Mouse (Mus musculus) liver, embryonic 11.5 days (tissue): ENCODE data around the gene Kcna10. TPM values are rescaled to one million over a fixed set of nuclear protein-coding genes. Genes with fewer than 3 reads are reported as not detected.

ENCODE experiments used
- ATAC-seq: fragments of 200-750 bp; cut with Nextera tagmentation; replicated peaks from 2 replicates; pipeline ENCODE4 v1.8.0; 2017; ENCODE audit warnings: moderate number of reproducible peaks, mild to moderate bottlenecking, moderate TSS enrichment, moderate library complexity; ENCODE audit not compliant: low FRiP score
- DNase-seq: peaks from one replicate; pipeline ENCODE4 v3.0.0-alpha.2; 2017; ENCODE audit warnings: low spot score
- H3K27ac ChIP-seq: fragments of 300-500 bp; sonication (generic); 2 replicates; pipeline ENCODE4 v1.5.1; 2014; ENCODE audit warnings: mild to moderate bottlenecking, low read depth, low read length, control low read depth
- H3K27me3 ChIP-seq: fragments of 300-500 bp; sonication (generic); replicated peaks from 2 replicates; pipeline ENCODE4 v1.6.1; 2014; ENCODE audit warnings: low read length, mixed read lengths; ENCODE audit not compliant: control insufficient read depth, insufficient read depth
- H3K36me3 ChIP-seq: fragments of 300-500 bp; sonication (generic); 2 replicates; pipeline ENCODE4 v1.6.1; 2014; ENCODE audit warnings: mild to moderate bottlenecking, low read length, moderate library complexity, mixed read lengths; ENCODE audit not compliant: control insufficient read depth, insufficient read depth
- H3K4me1 ChIP-seq: fragments of 300-500 bp; sonication (generic); replicated peaks from 2 replicates; pipeline ENCODE4 v1.6.1; 2014; ENCODE audit warnings: low read length, mixed read lengths; ENCODE audit not compliant: control insufficient read depth, insufficient read depth
- H3K4me2 ChIP-seq: fragments of 300-500 bp; sonication (generic); 2 replicates; pipeline ENCODE4 v1.6.1; 2014; ENCODE audit warnings: mild to moderate bottlenecking, control low read depth, moderate library complexity
- H3K4me3 ChIP-seq: fragments of 300-500 bp; sonication (generic); 2 replicates; pipeline ENCODE4 v1.5.1; 2014; ENCODE audit warnings: low read depth, low read length, control low read depth
- H3K9ac ChIP-seq: fragments of 300-500 bp; sonication (generic); 2 replicates; pipeline ENCODE4 v1.6.1; 2014; ENCODE audit warnings: low read depth, low read length, control low read depth
- H3K9me3 ChIP-seq: fragments of 300-500 bp; sonication (generic); 2 replicates; pipeline ENCODE4 v1.6.1; 2016; ENCODE audit warnings: low read length, inconsistent platforms, mixed read lengths; ENCODE audit not compliant: control insufficient read depth
- WGBS: fragments of 180-500 bp; shearing (Covaris S2); extraction: QIAGEN DNeasy Blood & Tissue Kit; methylation state at CpG from one replicate; pipeline ENCODE4 v1.1.7; 2014; 5-methylcytosine and 5-hydroxymethylcytosine counted together
- polyA plus RNA-seq: library from polyadenylated mRNA; unstranded; fragments of >200 nt; fragmentation: Nextera tagmentation; extraction: Ambion mirVana; gene quantifications from 2 replicates; pipeline ENCODE4 v1.2.1, GENCODE M21; 2014

The Kcna10 gene
- polyA plus RNA-seq, 1 experiment from 2014 or later, result not detected

- Histone ChIP-seq H3K27ac (no peak within 1 kb of the TSS), H3K4me3 (no peak within 1 kb of the TSS), H3K27me3 (no peaks in the 10 kb centered on the region), H3K4me2 (no peak within 1 kb of the TSS), H3K9ac (no peak within 1 kb of the TSS), H3K4me1 (no peaks in the 10 kb centered on the region), H3K9me3 (no peaks in the 10 kb centered on the region), H3K36me3 (no peaks in the 10 kb centered on the region)
- ATAC-seq, result no peak
- no peak for DNase-seq
- 88% methylated on average over 9 of the region's 9 CpGs for WGBS
Observed at GRCm38 (mm10) chr3:107239607-107240006, 56.8 kb downstream of the Kcna10 start, which contains the start of gene Prok1. Gene Prok1 (minus strand): TSS chr3:107239707.

GRCm38 (mm10) chr3:107241389-107242094 is 58.7 kb downstream of the Kcna10 start:
- H3K27ac ChIP-seq, result no peak overlapping the region
- no peak overlapping the region for H3K9ac ChIP-seq
- no peaks in the 10 kb centered on the region for H3K4me1 ChIP-seq
- no peak overlapping the region for H3K4me3 ChIP-seq
- H3K36me3 ChIP-seq, result no peaks in the 10 kb centered on the region
- no peaks in the 10 kb centered on the region for H3K9me3 ChIP-seq
- ATAC-seq, result no peak
- no peak for DNase-seq
- H3K4me2 ChIP-seq, result no peak overlapping the region
- no peaks in the 10 kb centered on the region for H3K27me3 ChIP-seq
- WGBS, result 55% methylated on average over 14 of the region's 14 CpGs

Other genes with a start within 250 kb of the Kcna10 start
- gene Kcna3, start 146.9 kb upstream of the Kcna10 start, polyA plus RNA-seq, result 3.4 and 3.6 TPM in 2 replicates
- 0.05 and 0.08 TPM in 2 replicates for gene Kcna2, start 81.9 kb upstream of the Kcna10 start, polyA plus RNA-seq
- gene Cym, start 38.7 kb downstream of the Kcna10 start, polyA plus RNA-seq, result 0.14 and 0.27 TPM in 2 replicates
- gene A630076J17Rik, start 47.6 kb downstream of the Kcna10 start, polyA plus RNA-seq, result not detected in 2 replicates
- not detected in 2 replicates for gene Prok1, start 56.7 kb downstream of the Kcna10 start, polyA plus RNA-seq
- 172 and 185 TPM in 2 replicates for gene Lamtor5, start 95.8 kb downstream of the Kcna10 start, polyA plus RNA-seq
- gene Slc16a4, start 108.2 kb downstream of the Kcna10 start, polyA plus RNA-seq, result 1.4 and 1.9 TPM in 2 replicates
- gene Rbm15, start 150.6 kb downstream of the Kcna10 start, polyA plus RNA-seq, result 16.3 and 16.9 TPM in 2 replicates